Mouse (Mus musculus) myocyte (in vitro differentiated cells): Measurements from ENCODE around the gene Parl.

ENCODE experiments used
- CEBPB ChIP-seq: IDR thresholded peaks from 2 replicates; pipeline ENCODE4 v1.6.1; 2011; ENCODE audit warnings: mild to moderate bottlenecking, moderate library complexity; ENCODE audit not compliant: poor library complexity, insufficient read depth, severe bottlenecking
- E2F4 ChIP-seq: IDR thresholded peaks from one replicate; pipeline ENCODE4 v1.6.1; 2011; ENCODE audit warnings: mild to moderate bottlenecking, control low read depth, moderate library complexity; ENCODE audit not compliant: insufficient read depth
- MYOD1 ChIP-seq, 3 experiments: IDR thresholded peaks; one replicate each; pipeline ENCODE4 v1.6.1; 2011; ENCODE audit warnings: control low read depth in 2 of 3, low read depth in 2 of 3, mild to moderate bottlenecking in 2 of 3, moderate library complexity in 1 of 3; ENCODE audit not compliant: insufficient read length in 2 of 3, control insufficient read depth in 1 of 3
- POLR2A ChIP-seq: IDR thresholded peaks from one replicate; pipeline ENCODE4 v1.6.1; 2011; ENCODE audit warnings: low read depth, mild to moderate bottlenecking, control low read depth, moderate library complexity; ENCODE audit not compliant: insufficient read length
- POLR2AphosphoS2 ChIP-seq: IDR thresholded peaks from one replicate; pipeline ENCODE4 v1.6.1; 2011; ENCODE audit warnings: low read depth, control low read depth; ENCODE audit not compliant: insufficient read length
- TCF12 ChIP-seq: IDR thresholded peaks from one replicate; pipeline ENCODE4 v1.6.1; 2011; ENCODE audit warnings: mild to moderate bottlenecking, control low read depth; ENCODE audit not compliant: poor library complexity, insufficient read depth, severe bottlenecking
- TCF3 ChIP-seq: IDR thresholded peaks from one replicate; pipeline ENCODE4 v1.6.1; 2011; ENCODE audit warnings: low read depth, control low read depth; ENCODE audit not compliant: insufficient read length
- USF1 ChIP-seq: IDR thresholded peaks from one replicate; pipeline ENCODE4 v1.6.1; 2011; ENCODE audit warnings: low read depth, mild to moderate bottlenecking, control low read depth, moderate library complexity

DNA sequence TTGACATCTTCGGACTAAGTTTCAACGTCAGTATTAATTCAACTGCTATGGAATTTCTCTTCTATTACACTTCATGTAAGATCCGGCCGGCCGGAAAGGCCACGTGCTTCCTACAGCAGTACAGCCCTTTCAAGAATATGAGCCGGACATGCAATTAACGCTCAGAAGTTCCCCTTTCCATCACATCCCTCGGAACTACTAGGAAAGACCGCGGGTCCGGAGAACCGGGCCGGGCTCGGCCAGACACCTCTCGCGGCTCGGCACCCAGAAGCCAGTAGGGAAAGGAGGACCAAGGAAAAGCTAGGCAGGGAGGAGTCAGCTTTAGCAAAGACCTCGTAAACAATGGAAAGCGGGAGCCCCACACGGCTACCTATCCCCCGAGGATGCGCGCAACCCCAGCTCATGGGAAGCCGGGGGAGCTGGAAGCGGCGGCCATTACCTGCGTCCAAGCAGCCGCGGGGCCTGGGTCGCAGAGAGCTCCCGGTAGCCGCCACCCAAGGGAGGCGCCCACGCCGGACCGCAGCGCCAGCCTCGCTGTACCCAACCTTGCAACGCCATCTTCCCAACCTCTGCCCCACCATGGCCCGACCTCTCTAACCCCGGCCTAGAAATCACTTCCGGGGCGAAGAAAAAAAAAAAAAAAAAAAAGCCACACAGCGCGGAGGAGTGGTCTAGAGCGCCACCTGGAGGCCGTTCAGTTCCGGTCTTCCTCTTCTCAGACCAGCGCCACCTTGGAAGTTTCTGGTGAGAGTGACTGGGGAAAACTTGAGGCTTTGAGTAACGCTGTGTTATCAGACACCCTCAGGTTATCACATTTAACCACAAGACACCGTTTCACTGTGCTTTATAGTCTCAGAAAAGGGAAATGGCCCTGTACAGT, at the start of gene Parl:
- TF ChIP-seq POLR2A (peak; percentile 73), E2F4 (no peak), CEBPB (no peak), TCF12 (no peak), USF1 (peak; percentile 27), TCF3 (no peak), POLR2AphosphoS2 (peak; percentile 61), MYOD1 (IDR thresholded peaks at IDR 0.05; ENCODE audit: control insufficient read depth in 1 of 3, insufficient read length in 2 of 3, low read depth in 2 of 3) (no peak)
